Mouse (Mus musculus): ENCODE measurements around the gene Tcf20. TPM values are rescaled to one million over a fixed set of nuclear protein-coding genes. Genes with fewer than 3 reads are reported as not detected.

Gene Tcf20
- polyA plus RNA-seq, 1 experiment from 2014 or later, result 4.0 TPM

- Histone ChIP-seq H3K27me3 (replicated peaks) (no peaks in the 10 kb centered on the region), H3K4me2 (no peak overlapping the region), H3K9me3 (replicated peaks) (no peaks in the 10 kb centered on the region), H3K27ac (no peak overlapping the region), H3K9ac (no peak overlapping the region), H3K36me3 (no peaks in the 10 kb centered on the region), H3K4me1 (peaks cover 22% of the 10 kb centered on the region), H3K4me3 (no peak overlapping the region)
- no peak for ATAC-seq
- 51% methylated on average over 15 of the region's 15 CpGs for WGBS (ENCODE audit: insufficient replicate concordance)
These were observed 23.5 kb upstream of the Tcf20 start for GRCm38 (mm10) chr15:83010990-83011664.

GRCm38 (mm10) chr15:83010423-83010822, 22.8 kb upstream of the Tcf20 start:
- no peak overlapping the region for H3K4me3 ChIP-seq
- no peak for ATAC-seq
- 52% methylated on average over 8 of the region's 8 CpGs for WGBS (ENCODE audit: insufficient replicate concordance)
- H3K9ac ChIP-seq, result no peak overlapping the region
- H3K27ac ChIP-seq, result no peak overlapping the region
- H3K4me1 ChIP-seq, result peaks cover 22% of the 10 kb centered on the region
- H3K9me3 ChIP-seq (replicated peaks), result no peaks in the 10 kb centered on the region
- no peaks in the 10 kb centered on the region for H3K36me3 ChIP-seq
- H3K27me3 ChIP-seq (replicated peaks), result no peaks in the 10 kb centered on the region
- no peak overlapping the region for H3K4me2 ChIP-seq

GRCm38 (mm10) chr15:83009532-83009931, 21.9 kb upstream of the Tcf20 start:
- H3K27me3 ChIP-seq (replicated peaks), result no peaks in the 10 kb centered on the region
- H3K9ac ChIP-seq, result no peak overlapping the region
- 27% methylated on average over 6 of the region's 6 CpGs for WGBS (ENCODE audit: insufficient replicate concordance)
- no peak overlapping the region for H3K27ac ChIP-seq
- no peak overlapping the region for H3K4me2 ChIP-seq
- peaks cover 22% of the 10 kb centered on the region for H3K4me1 ChIP-seq
- no peaks in the 10 kb centered on the region for H3K36me3 ChIP-seq
- H3K4me3 ChIP-seq, result no peak overlapping the region
- no peak for ATAC-seq
- H3K9me3 ChIP-seq (replicated peaks), result no peaks in the 10 kb centered on the region

GRCm38 (mm10) chr15:83008761-83009423, 21.2 kb upstream of the Tcf20 start:
- Histone ChIP-seq H3K4me2 (no peak overlapping the region), H3K9ac (no peak overlapping the region), H3K9me3 (replicated peaks) (no peaks in the 10 kb centered on the region), H3K4me3 (no peak overlapping the region), H3K4me1 (peaks cover 22% of the 10 kb centered on the region), H3K27ac (no peak overlapping the region), H3K27me3 (replicated peaks) (no peaks in the 10 kb centered on the region), H3K36me3 (no peaks in the 10 kb centered on the region)
- ATAC-seq, result no peak
- whole genome bisulfite sequencing (ENCODE audit: insufficient replicate concordance), result 45% methylated on average over 13 of the region's 13 CpGs

- H3K9me3 ChIP-seq (replicated peaks), result no peaks in the 10 kb centered on the region
- 0 out of 2 replicates have a peak, but pooled peaks cover under 1% of the 10 kb centered on the region for H3K27me3 ChIP-seq (replicated peaks)
- H3K4me2 ChIP-seq, result peak overlapping the region; percentile 13
- no peak overlapping the region for H3K9ac ChIP-seq
- H3K4me1 ChIP-seq, result peaks cover 22% of the 10 kb centered on the region
- WGBS (ENCODE audit: insufficient replicate concordance), result 59% methylated on average over 15 of the region's 15 CpGs
- no peak for ATAC-seq
- H3K4me3 ChIP-seq, result no peak overlapping the region
- no peaks in the 10 kb centered on the region for H3K36me3 ChIP-seq
- H3K27ac ChIP-seq, result no peak overlapping the region
These were observed 19.8 kb upstream of the Tcf20 start for GRCm38 (mm10) chr15:83007346-83007920.

DNA sequence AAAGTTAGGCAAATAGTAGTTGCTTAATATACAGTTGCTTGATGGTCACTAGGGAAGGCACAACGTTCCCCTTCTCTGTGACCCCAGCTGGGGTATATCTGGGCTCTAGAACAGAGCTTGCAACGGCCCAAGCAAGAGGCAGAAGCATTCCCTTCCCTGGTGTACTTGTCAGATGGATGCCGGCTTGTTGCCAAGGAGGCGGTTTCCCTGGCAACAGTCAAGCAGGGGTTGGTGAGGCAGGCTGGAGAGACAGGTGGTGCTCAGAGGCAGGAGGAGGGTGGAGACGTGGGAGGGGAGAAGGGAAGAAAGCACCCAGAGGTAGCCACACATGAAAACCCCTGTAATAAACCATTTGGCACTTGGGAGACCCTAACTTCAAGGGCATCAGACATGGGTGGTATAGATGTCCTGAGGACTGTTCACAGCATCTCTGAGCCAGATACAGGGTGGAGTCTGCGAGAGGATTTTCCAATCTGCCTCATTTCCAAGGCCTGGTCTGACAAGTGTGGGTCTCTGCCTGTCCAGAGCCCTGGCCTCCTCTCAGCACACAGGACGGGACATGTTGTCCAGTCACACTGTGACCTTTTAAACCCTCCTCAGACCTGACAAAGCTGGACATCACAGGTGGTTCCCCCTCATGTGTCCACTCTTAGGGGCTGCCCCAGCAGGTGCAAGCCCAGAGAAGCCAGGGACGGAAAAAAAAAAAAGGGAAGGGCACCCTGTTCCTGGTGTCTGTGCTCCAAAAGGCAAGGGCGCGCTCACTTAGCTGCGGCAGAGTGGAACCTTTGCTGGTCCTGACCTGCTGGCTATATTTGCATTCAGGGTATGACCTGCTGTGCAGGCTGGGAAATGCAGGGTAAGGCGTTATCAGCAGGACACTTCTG, 15.2 kb upstream of the Tcf20 start:
- H3K4me2 ChIP-seq, result no peak overlapping the region
- no peak for ATAC-seq
- no peak overlapping the region for H3K9ac ChIP-seq
- no peak overlapping the region for H3K4me3 ChIP-seq
- WGBS (ENCODE audit: insufficient replicate concordance), result 66% methylated on average over 12 of the region's 12 CpGs
- no peaks in the 10 kb centered on the region for H3K9me3 ChIP-seq (replicated peaks)
- no peaks in the 10 kb centered on the region for H3K4me1 ChIP-seq
- H3K27me3 ChIP-seq (replicated peaks), result peaks cover 4% of the 10 kb centered on the region; the same call in 1 of the 2 replicates
- no peaks in the 10 kb centered on the region for H3K36me3 ChIP-seq
- no peak overlapping the region for H3K27ac ChIP-seq

DNA sequence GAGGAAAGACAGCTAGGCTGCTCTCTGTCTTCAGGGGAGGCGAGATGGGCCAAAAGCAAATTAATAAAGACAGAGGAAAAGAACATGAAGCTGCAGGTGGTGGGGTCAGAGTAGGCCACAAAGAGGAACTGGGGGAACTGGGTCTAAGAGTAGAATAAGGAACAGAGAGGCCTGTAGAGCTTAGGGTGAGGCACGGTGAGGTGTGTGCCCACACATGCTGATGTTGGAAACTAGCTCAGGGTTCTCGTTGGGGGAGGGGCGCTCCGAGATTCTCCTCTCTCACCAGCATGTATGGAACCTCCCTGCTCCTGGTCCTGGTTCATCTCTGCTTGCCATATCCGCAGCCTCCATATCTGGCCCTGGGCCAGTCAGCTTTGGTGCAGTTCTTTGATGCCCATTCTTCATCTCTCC, 11.1 kb upstream of the Tcf20 start:
- Histone ChIP-seq H3K27ac (no peak overlapping the region), H3K9me3 (replicated peaks) (no peaks in the 10 kb centered on the region), H3K4me2 (no peak overlapping the region), H3K4me1 (no peaks in the 10 kb centered on the region), H3K36me3 (no peaks in the 10 kb centered on the region), H3K27me3 (replicated peaks) (peaks cover 4% of the 10 kb centered on the region; the same call in 1 of the 2 replicates), H3K4me3 (no peak overlapping the region), H3K9ac (no peak overlapping the region)
- no peak for ATAC-seq
- 60% methylated on average over 6 of the region's 6 CpGs for WGBS (ENCODE audit: insufficient replicate concordance)

- H3K27me3 ChIP-seq (replicated peaks), result peaks cover 1% of the 10 kb centered on the region; the same call in 1 of the 2 replicates
- no peak overlapping the region for H3K4me2 ChIP-seq
- H3K36me3 ChIP-seq, result no peaks in the 10 kb centered on the region
- H3K4me1 ChIP-seq, result no peaks in the 10 kb centered on the region
- no peak overlapping the region for H3K9ac ChIP-seq
- H3K27ac ChIP-seq, result no peak overlapping the region
- ATAC-seq, result no peak
- H3K9me3 ChIP-seq (replicated peaks), result no peaks in the 10 kb centered on the region
- H3K4me3 ChIP-seq, result no peak overlapping the region
These were observed 8.8 kb upstream of the Tcf20 start for GRCm38 (mm10) chr15:82996431-82996830.

GRCm38 (mm10) chr15:82995239-82995638, 7.6 kb upstream of the Tcf20 start:
- no peak for ATAC-seq
- H3K9me3 ChIP-seq (replicated peaks), result no peaks in the 10 kb centered on the region
- H3K4me1 ChIP-seq, result no peaks in the 10 kb centered on the region
- no peak overlapping the region for H3K4me3 ChIP-seq
- H3K36me3 ChIP-seq, result no peaks in the 10 kb centered on the region
- peaks cover 13% of the 10 kb centered on the region for H3K27me3 ChIP-seq (replicated peaks)
- WGBS (ENCODE audit: insufficient replicate concordance), result 60% methylated on average over 7 of the region's 7 CpGs
- H3K4me2 ChIP-seq, result no peak overlapping the region
- H3K27ac ChIP-seq, result no peak overlapping the region
- no peak overlapping the region for H3K9ac ChIP-seq

DNA sequence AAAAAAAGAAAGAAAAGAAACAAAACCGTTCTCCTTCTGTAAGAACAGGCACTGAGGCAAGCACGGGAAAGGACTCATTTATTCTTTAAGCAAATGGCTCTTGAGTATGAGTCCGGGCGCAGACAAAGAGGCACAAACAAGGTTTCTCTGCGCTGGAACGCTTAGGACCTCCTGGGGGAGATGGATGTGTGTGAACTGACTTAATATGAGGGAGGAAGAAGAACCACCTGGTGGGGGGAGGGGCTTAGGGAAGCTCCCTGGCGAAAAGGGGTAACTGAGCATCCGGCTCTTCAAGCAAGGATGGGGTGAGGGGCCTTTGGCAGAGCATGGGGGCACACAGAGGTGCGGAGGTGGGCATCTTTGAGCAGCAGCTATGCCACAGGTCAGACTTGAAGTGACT, 5.2 kb upstream of the Tcf20 start:
- no peak overlapping the region for H3K4me2 ChIP-seq
- no peaks in the 10 kb centered on the region for H3K36me3 ChIP-seq
- peaks cover 37% of the 10 kb centered on the region for H3K27me3 ChIP-seq (replicated peaks)
- ATAC-seq, result no peak
- no peak overlapping the region for H3K4me3 ChIP-seq
- H3K27ac ChIP-seq, result no peak overlapping the region
- no peaks in the 10 kb centered on the region for H3K9me3 ChIP-seq (replicated peaks)
- WGBS (ENCODE audit: insufficient replicate concordance), result 56% methylated on average over 9 of the region's 9 CpGs
- peaks cover 6% of the 10 kb centered on the region; the same call in 1 of the 2 replicates for H3K4me1 ChIP-seq
- H3K9ac ChIP-seq, result no peak overlapping the region

GRCm38 (mm10) chr15:82992079-82992783, 4.6 kb upstream of the Tcf20 start:
- H3K9ac ChIP-seq, result no peak overlapping the region
- no peaks in the 10 kb centered on the region for H3K36me3 ChIP-seq
- H3K4me3 ChIP-seq, result no peak overlapping the region
- peaks cover 12% of the 10 kb centered on the region for H3K4me1 ChIP-seq
- H3K4me2 ChIP-seq, result no peak overlapping the region
- 70% methylated on average over 13 of the region's 13 CpGs for WGBS (ENCODE audit: insufficient replicate concordance)
- no peaks in the 10 kb centered on the region for H3K9me3 ChIP-seq (replicated peaks)
- H3K27me3 ChIP-seq (replicated peaks), result peaks cover 43% of the 10 kb centered on the region
- ATAC-seq, result no peak
- H3K27ac ChIP-seq, result no peak overlapping the region
